Mouse (Mus musculus) ES-E14 (cell line): ENCODE measurements at regions not wholly inside any gene's neighbourhood (a gene's known extent, or its start where the extent isn't known, plus 50 kb on each side); places are given as distances from the start of the nearest gene placed in this dataset.

Experiments
- DNase-seq: peaks from one replicate; pipeline ENCODE4 v3.0.0-alpha.2; 2013; ENCODE audit warnings: low read depth, low spot score
- H3K27ac ChIP-seq: 2 replicates; pipeline ENCODE4 v1.5.1; 2012; ENCODE audit warnings: low read depth, mild to moderate bottlenecking, low read length, moderate library complexity, mixed read lengths; ENCODE audit not compliant: poor library complexity, insufficient read depth, severe bottlenecking
- H3K36me3 ChIP-seq: 2 replicates; pipeline ENCODE4 v1.6.1; 2012; ENCODE audit warnings: mild to moderate bottlenecking, low read length, moderate library complexity, mixed read lengths; ENCODE audit not compliant: control insufficient read depth, poor library complexity, insufficient read depth, severe bottlenecking
- H3K4me1 ChIP-seq, 2 experiments: fragments of 150-350 bp in 1 of 2; sonication (generic) in 1 of 2; 2 replicates each; pipeline ENCODE4 v1.6.1; 2012; ENCODE audit warnings: low read length in 2 of 2, mild to moderate bottlenecking in 1 of 2, mixed read lengths in 1 of 2; ENCODE audit not compliant: control insufficient read depth in 2 of 2, insufficient read depth in 2 of 2, poor library complexity in 1 of 2
- H3K4me3 ChIP-seq, 2 experiments: fragments of 150-350 bp in 1 of 2; sonication (generic) in 1 of 2; 2 replicates each; pipeline ENCODE4 v1.5.1; 2012; ENCODE audit warnings: low read length in 2 of 2, low read depth in 1 of 2, mild to moderate bottlenecking in 1 of 2, mixed read lengths in 1 of 2; ENCODE audit not compliant: insufficient read depth in 1 of 2, poor library complexity in 1 of 2, severe bottlenecking in 1 of 2
- H3K9ac ChIP-seq: 2 replicates; pipeline ENCODE4 v1.6.1; 2012; ENCODE audit warnings: low read depth, mild to moderate bottlenecking, low read length, mixed read lengths; ENCODE audit not compliant: poor library complexity, insufficient read depth, severe bottlenecking
- H3K9me3 ChIP-seq: fragments of 150-350 bp; sonication (generic); 2 replicates; pipeline ENCODE4 v1.6.1; 2012; ENCODE audit warnings: low read depth, mild to moderate bottlenecking, low read length; ENCODE audit not compliant: control insufficient read depth, insufficient read depth
- CHD2 ChIP-seq: IDR thresholded peaks from 2 replicates; pipeline ENCODE4 v1.6.1; 2014; ENCODE audit warnings: mild to moderate bottlenecking, low read depth, low read length, inconsistent platforms
- HCFC1 ChIP-seq: IDR thresholded peaks from 2 replicates; pipeline ENCODE4 v1.6.1; 2012; ENCODE audit warnings: low read length, inconsistent platforms, borderline replicate concordance; ENCODE audit not compliant: insufficient read depth
- MAFK ChIP-seq: IDR thresholded peaks from 2 replicates; pipeline ENCODE4 v1.6.1; 2014; ENCODE audit warnings: mild to moderate bottlenecking, low read depth, low read length, inconsistent platforms; ENCODE audit not compliant: insufficient read depth
- ZC3H11A ChIP-seq: IDR thresholded peaks from 2 replicates; pipeline ENCODE4 v1.6.1; 2012; ENCODE audit warnings: low read depth, mild to moderate bottlenecking, inconsistent platforms, low read length, borderline replicate concordance
- ZNF384 ChIP-seq: IDR thresholded peaks from 2 replicates; pipeline ENCODE4 v1.6.1; 2012; ENCODE audit warnings: low read depth, low read length, inconsistent platforms
- in situ Hi-C, 2 experiments: fragments of 600-800 bp; cut with MboI; formaldehyde crosslinking; loops; one replicate each; pipeline ENCODE4 v1.15.1; 2025; ENCODE audit warnings: low sequenced_read_pairs in 2 of 2, inconsistent platforms in 1 of 2; ENCODE audit not compliant: unreplicated experiment in 2 of 2

DNA sequence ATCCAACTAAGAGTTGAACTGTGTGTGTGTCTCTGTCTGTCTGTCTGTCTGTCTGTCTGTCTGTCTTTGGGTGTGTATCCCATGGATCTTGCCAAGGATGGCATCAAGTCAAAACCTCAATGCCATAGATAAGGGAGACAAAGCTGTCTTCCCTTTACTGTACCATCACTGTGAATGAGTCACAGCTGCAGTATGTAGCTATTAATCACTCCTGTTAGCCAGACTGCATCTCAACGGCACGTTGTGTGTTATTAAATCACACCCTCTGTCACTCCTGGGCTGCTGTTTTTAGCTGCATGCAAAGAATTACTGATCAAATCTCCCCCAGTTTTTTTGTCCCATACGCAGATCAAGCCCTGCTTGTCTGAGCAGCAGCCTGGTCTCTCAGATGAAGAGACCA, 91.6 kb downstream of the Cbln1 start:
- no peak overlapping the region for H3K27ac ChIP-seq
- no peaks in the 10 kb centered on the region for H3K36me3 ChIP-seq
- no peak for DNase-seq
- H3K4me1 ChIP-seq, result no peaks in the 10 kb centered on the region
- in situ Hi-C loops, result no loop called here
- no peak overlapping the region for H3K9ac ChIP-seq
- no peak for TF ChIP-seq MAFK
- no peak for TF ChIP-seq ZC3H11A
- no peak for TF ChIP-seq CHD2
- no peak for TF ChIP-seq ZNF384
- TF ChIP-seq HCFC1, result no peak
- H3K4me3 ChIP-seq, result no peak overlapping the region
- no peaks in the 10 kb centered on the region for H3K9me3 ChIP-seq

GRCm38 (mm10) chr8:87379296-87379695, 93.1 kb downstream of the Cbln1 start:
- in situ Hi-C loops, result no loop called here
- no peak overlapping the region for H3K4me3 ChIP-seq
- no peaks in the 10 kb centered on the region for H3K9me3 ChIP-seq
- no peak overlapping the region for H3K27ac ChIP-seq
- no peaks in the 10 kb centered on the region for H3K4me1 ChIP-seq
- TF ChIP-seq CHD2, result no peak
- no peaks in the 10 kb centered on the region for H3K36me3 ChIP-seq
- no peak overlapping the region for H3K9ac ChIP-seq
- DNase-seq, result no peak

- no peak for TF ChIP-seq ZC3H11A
- no peak for TF ChIP-seq HCFC1
- no peak for TF ChIP-seq MAFK
- TF ChIP-seq ZNF384, result no peak
- no peak for TF ChIP-seq CHD2
- no peak overlapping the region for H3K4me3 ChIP-seq
- H3K36me3 ChIP-seq, result no peaks in the 10 kb centered on the region
- no peak overlapping the region for H3K9ac ChIP-seq
- no peaks in the 10 kb centered on the region for H3K9me3 ChIP-seq
- H3K4me1 ChIP-seq, result no peaks in the 10 kb centered on the region
- in situ Hi-C loops, result no loop called here
- no peak overlapping the region for H3K27ac ChIP-seq
- DNase-seq, result no peak
These were observed 98.4 kb downstream of the Cbln1 start for GRCm38 (mm10) chr8:87374044-87374443.

GRCm38 (mm10) chr8:87373535-87373934, 98.9 kb downstream of the Cbln1 start:
- TF ChIP-seq ZNF384, result no peak
- TF ChIP-seq CHD2, result no peak
- no peak for TF ChIP-seq ZC3H11A
- TF ChIP-seq MAFK, result no peak
- no peak for TF ChIP-seq HCFC1
- H3K27ac ChIP-seq, result no peak overlapping the region
- in situ Hi-C loops, result no loop called here

DNA sequence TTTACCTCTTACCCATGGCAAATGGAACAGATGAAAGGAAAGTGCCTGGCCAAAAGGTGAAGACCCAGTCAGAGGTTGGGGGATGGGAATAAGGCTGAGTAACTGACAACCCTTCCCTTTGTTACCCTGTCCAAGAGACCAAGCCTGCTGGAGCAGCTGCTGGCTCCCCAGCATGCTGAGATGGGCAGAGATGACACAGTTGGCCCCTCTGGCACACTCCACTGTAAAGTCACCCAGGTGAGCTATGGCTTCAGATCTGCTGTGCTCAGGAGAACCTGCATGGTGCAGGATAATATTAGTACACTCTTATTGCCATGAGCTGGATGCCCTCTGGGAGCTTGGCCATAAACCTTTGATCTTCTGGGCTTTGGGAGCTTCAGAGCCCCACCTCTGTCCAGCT, 100.3 kb downstream of the Cbln1 start:
- in situ Hi-C loops, result no loop called here
- DNase-seq, result no peak
- Histone ChIP-seq H3K36me3 (no peaks in the 10 kb centered on the region), H3K9me3 (no peaks in the 10 kb centered on the region), H3K27ac (no peak overlapping the region), H3K4me3 (no peak overlapping the region), H3K9ac (no peak overlapping the region), H3K4me1 (no peaks in the 10 kb centered on the region)
- TF ChIP-seq MAFK, result no peak
- no peak for TF ChIP-seq ZC3H11A
- TF ChIP-seq CHD2, result no peak
- no peak for TF ChIP-seq HCFC1
- no peak for TF ChIP-seq ZNF384

More at GRCm38 (mm10) chr8:87373535-87373934, 98.9 kb downstream of the Cbln1 start:
- Histone ChIP-seq H3K4me1 (no peaks in the 10 kb centered on the region), H3K36me3 (no peaks in the 10 kb centered on the region), H3K9me3 (no peaks in the 10 kb centered on the region), H3K9ac (no peak overlapping the region), H3K4me3 (no peak overlapping the region)
- DNase-seq, result no peak
